Mouse (Mus musculus) mammary gland, adult 2 months (tissue): ENCODE results near the gene BC034090. TPM values are rescaled to one million over a fixed set of nuclear protein-coding genes. Genes with fewer than 3 reads are reported as not detected.

Experiments used
- polyA plus RNA-seq: library from polyadenylated mRNA; depleted of rRNA; stranded (reverse); fragments of >200 nt; gene quantifications from 2 replicates; pipeline ENCODE4 v1.2.3, GENCODE M21; 2012; ENCODE audit warnings: low replicate concordance; rRNA removed

BC034090 gene
- polyA plus RNA-seq = 7.9 and 8.5 TPM in 2 replicates

DNA sequence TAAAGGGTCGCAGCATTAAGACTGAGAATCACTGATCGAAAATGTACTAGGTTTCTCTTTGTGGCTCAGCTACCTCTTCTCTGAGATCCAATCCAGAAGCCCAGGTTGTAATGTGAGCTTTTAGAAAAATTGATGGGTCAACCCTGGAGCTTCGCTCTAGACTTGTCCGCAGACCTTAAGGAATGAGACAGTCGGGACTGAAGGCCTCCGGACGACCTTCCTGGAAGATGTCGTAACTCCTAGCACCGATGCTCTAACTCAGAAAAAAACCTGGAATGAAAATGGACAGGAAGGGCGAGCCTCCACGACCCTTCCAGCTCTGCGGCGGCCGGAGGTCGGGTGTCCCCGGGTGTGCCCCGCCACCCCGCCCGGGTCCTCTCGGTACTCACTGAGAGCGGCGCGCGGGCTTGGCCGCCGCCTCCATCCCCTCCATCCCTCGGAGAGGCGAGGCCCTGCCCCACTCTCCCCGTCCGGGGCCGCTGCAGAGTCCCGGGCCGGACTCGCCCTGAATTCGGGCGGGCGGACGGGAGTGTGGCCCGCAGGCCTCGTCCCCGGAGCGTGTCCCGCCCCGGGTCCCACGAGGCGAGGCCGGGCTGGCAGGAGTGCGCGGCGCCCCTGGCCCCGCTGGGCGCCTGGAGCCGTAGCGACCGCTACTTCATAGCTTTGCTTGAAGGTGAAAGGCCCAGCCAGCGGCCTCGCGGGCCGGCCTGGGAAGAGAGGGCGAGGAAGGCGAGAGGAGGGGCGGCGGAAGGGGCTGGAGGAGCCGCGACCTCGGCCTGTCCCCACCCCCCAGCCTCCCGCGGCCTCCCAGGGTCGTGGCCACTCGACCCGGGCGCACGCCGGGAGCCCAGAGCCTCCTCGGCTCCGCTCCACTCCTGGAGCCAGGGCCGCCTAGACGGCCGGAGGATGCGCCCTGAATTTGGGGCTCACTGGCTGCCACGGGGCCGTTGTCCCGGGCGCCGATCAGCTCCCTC, at the start of gene BC034090:
BC034090 (minus strand) TSS at position 648 of the 974 bp plus-strand sequence.

Other genes with a start within 250 kb of the BC034090 start
- gene Ier5, start 144.8 kb downstream of the BC034090 start, polyA plus RNA-seq = 18.5 and 62.4 TPM in 2 replicates
- 6.1 and 16.9 TPM in 2 replicates for gene Mr1, start 97.6 kb downstream of the BC034090 start, polyA plus RNA-seq
- 54.4 and 103 TPM in 2 replicates for gene Stx6, start 85.7 kb downstream of the BC034090 start, polyA plus RNA-seq
- gene Xpr1, start 173.0 kb upstream of the BC034090 start, polyA plus RNA-seq = 5.6 and 11.3 TPM in 2 replicates